Mouse (Mus musculus) fat pad, adult 2 months (tissue): ENCODE data around the gene Ubap2.

Experiments used
- DNase-seq: peaks from one replicate; pipeline ENCODE4 v3.0.0-alpha.2; 2011; ENCODE audit warnings: low read depth, low spot score; ENCODE audit errors: extremely low read depth

Gene Ubap2

GRCm38 (mm10) chr4:41170970-41171369 lies 104.0 kb downstream of the Ubap2 start:
- DNase-seq = no peak

GRCm38 (mm10) chr4:41165693-41166475 lies 109.1 kb downstream of the Ubap2 start:
- DNase-seq = no peak

GRCm38 (mm10) chr4:41164974-41165373 lies 110.0 kb downstream of the Ubap2 start:
- DNase-seq = no peak

DNA sequence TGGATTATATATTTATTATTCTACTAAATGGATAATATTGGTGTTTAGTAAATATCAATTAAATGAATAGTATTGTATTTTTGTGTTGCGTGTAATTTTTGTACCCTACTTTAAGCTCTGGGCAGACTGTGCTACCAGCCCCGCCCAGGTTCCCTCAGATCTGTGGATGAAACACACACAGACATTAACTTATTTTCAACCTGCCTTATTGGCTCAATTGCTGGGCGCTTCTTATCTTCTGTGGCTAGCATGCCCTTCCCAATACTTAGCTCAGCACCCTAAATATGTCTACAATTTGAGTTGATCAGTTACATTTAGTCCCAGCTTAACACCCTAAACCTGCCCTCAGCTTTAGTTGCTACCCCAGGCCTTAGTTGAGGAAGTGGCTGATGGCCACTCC lies 113.7 kb downstream of the Ubap2 start:
- no peak for DNase-seq

DNA sequence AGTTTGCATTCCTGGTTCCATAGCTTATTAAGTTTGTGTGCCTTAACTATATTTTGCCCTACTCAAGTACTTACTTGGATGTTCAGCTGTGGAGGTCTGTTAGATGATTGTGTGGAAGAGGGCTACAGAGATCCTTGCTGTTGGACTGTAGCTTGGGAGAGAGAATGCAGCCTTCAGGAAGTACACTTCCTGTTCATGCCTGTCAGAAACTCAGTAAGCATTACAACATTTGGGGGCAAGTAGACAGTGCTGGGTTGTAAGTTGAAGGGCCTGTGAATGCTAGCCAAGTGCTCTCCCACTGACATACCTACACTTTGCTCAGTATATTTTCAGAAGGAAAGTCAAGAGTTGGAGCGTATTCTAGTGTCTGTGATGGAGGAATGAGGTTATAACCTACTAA lies 116.7 kb downstream of the Ubap2 start:
- DNase-seq = no peak

- no peak for DNase-seq
Observed at GRCm38 (mm10) chr4:41156961-41157360, 118.0 kb downstream of the Ubap2 start.

GRCm38 (mm10) chr4:41153146-41153545 lies 121.8 kb downstream of the Ubap2 start:
- no peak for DNase-seq

GRCm38 (mm10) chr4:41151186-41151585 lies 123.8 kb downstream of the Ubap2 start:
- DNase-seq = no peak

GRCm38 (mm10) chr4:41149891-41150290 lies 125.1 kb downstream of the Ubap2 start:
- no peak for DNase-seq
